Mouse (Mus musculus): ENCODE data around the gene Gm4353. TPM values are rescaled to one million over a fixed set of nuclear protein-coding genes. Genes with fewer than 3 reads are reported as not detected.

Gm4353 gene
- total RNA-seq, 1 experiment = 4.2 TPM

- H3K36me3 ChIP-seq (ENCODE audit: control insufficient read depth, insufficient read depth, low read length, poor library complexity, severe bottlenecking) = no peaks in the 10 kb centered on the region
- H3K9me3 ChIP-seq (ENCODE audit: control insufficient read depth, insufficient read depth, low read depth, low read length) = no peaks in the 10 kb centered on the region
- DNase-seq (ENCODE audit: low read depth, low spot score) = no peak
- no peaks in the 10 kb centered on the region for H3K4me1 ChIP-seq (ENCODE audit: control insufficient read depth in 2 of 2, insufficient read depth in 2 of 2, low read length in 2 of 2, poor library complexity in 1 of 2)
- in situ Hi-C loops (cut with MboI; ENCODE audit: low sequenced_read_pairs in 2 of 2, unreplicated experiment in 2 of 2) = loop anchor here in 1 of 2 experiments (10.0 to 25.0 kb wide), 2 partner anchors 813 to 1126 kb away; no protein-coding TSS in a partner anchor
- TF ChIP-seq MAFK (IDR thresholded peaks at IDR 0.05; ENCODE audit: insufficient read depth, low read depth, low read length) (no peak), ZNF384 (IDR thresholded peaks at IDR 0.05; ENCODE audit: low read depth, low read length) (no peak), CHD2 (IDR thresholded peaks at IDR 0.05; ENCODE audit: low read depth, low read length) (no peak), ZC3H11A (IDR thresholded peaks at IDR 0.05; ENCODE audit: borderline replicate concordance, low read depth, low read length) (no peak), HCFC1 (IDR thresholded peaks at IDR 0.05; ENCODE audit: borderline replicate concordance, insufficient read depth, low read length) (no peak)
- H3K4me3 ChIP-seq (ENCODE audit: insufficient read depth in 1 of 2, low read depth in 1 of 2, low read length in 2 of 2, poor library complexity in 1 of 2, severe bottlenecking in 1 of 2) = no peak overlapping the region
- no peak overlapping the region for H3K27ac ChIP-seq (ENCODE audit: insufficient read depth, low read depth, low read length, poor library complexity, severe bottlenecking)
- no peak overlapping the region for H3K9ac ChIP-seq (ENCODE audit: insufficient read depth, low read depth, low read length, poor library complexity, severe bottlenecking)
These were observed 46.4 kb downstream of the Gm4353 start for GRCm38 (mm10) chr7:116038024-116038423.

DNA sequence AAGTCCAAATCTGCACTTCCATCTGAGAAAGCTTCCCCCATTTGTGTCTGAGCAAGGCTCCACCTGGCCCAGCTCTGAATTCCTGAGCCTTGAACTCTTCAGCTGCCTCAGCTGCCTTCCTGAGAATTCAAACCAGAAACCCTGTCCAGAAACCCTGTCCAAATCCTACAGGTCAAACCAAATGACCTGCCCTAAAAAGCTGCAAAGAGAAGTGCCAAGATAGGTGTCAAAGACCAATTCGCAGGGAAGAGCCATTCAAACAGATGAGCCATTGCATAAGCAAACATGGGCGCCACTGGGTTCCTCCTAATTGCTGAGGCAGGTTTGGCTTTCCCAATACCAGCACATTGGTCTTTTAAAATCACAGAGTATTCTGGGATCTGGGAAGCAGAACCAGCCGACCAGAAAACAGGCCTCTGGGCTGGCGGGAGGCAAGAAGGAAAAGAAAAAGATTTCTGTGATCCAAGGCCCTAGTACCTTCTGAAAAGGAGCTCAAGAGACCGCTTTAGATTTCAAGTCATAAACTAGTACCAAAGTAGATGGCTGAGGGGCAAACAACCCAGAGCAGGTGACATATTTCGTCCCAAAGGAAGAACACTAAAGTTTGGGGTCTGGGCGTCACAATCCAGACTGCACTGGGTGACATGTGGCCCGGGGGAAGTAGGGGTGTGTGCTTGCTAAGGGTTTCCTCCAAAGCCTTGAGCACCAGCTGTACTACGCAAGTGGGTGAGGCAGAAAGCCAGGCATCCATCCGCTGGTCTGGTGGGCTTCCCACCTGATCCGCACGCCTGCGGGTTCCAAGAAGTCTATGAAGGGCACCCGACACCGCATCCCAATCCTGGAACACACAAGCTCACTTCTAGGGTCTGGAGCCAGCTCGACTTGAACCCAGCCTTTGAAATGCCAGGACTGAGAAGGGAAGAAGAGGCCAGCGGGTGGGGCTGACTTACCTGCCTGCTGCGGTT, 47.6 kb downstream of the Gm4353 start:
- TF ChIP-seq CHD2 (IDR thresholded peaks at IDR 0.05; ENCODE audit: low read depth, low read length) (no peak), MAFK (IDR thresholded peaks at IDR 0.05; ENCODE audit: insufficient read depth, low read depth, low read length) (no peak), ZC3H11A (IDR thresholded peaks at IDR 0.05; ENCODE audit: borderline replicate concordance, low read depth, low read length) (no peak)
- H3K4me3 ChIP-seq (ENCODE audit: insufficient read depth in 1 of 2, low read depth in 1 of 2, low read length in 2 of 2, poor library complexity in 1 of 2, severe bottlenecking in 1 of 2) = no peak overlapping the region
- H3K4me1 ChIP-seq (ENCODE audit: control insufficient read depth in 2 of 2, insufficient read depth in 2 of 2, low read length in 2 of 2, poor library complexity in 1 of 2) = 0 out of 4 replicates have a peak, but pooled peaks cover 0 to 2% of the 10 kb centered on the region in 2 experiments
- no peak overlapping the region for H3K9ac ChIP-seq (ENCODE audit: insufficient read depth, low read depth, low read length, poor library complexity, severe bottlenecking)
- no peaks in the 10 kb centered on the region for H3K36me3 ChIP-seq (ENCODE audit: control insufficient read depth, insufficient read depth, low read length, poor library complexity, severe bottlenecking)
- no peaks in the 10 kb centered on the region for H3K9me3 ChIP-seq (ENCODE audit: control insufficient read depth, insufficient read depth, low read depth, low read length)
- no peak for DNase-seq (ENCODE audit: low read depth, low spot score)
- H3K27ac ChIP-seq (ENCODE audit: insufficient read depth, low read depth, low read length, poor library complexity, severe bottlenecking) = no peak overlapping the region
- in situ Hi-C loops (cut with MboI; ENCODE audit: low sequenced_read_pairs in 2 of 2, unreplicated experiment in 2 of 2) = loop anchor here in 1 of 2 experiments (10.0 to 25.0 kb wide), 2 partner anchors 812 to 1125 kb away; no protein-coding TSS in a partner anchor

DNA sequence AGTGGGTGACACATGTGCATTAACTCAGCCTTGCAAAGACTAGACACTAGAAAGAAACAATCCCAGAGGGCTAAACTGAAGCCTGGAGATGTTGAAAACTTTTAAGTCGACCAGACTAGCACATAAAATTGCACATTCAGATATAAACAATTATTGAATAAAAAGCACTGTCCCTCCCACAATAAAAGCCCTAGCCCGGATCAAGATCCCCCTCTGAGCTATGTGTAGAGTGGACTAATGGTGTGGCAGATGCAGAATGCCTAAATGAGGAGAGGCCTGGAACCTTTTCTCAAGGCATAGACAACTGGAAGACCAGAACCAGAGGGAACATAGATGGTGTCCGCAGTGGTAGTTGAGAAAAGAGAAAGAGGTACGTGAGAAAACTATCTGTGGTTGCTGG, 48.9 kb downstream of the Gm4353 start:
- peaks cover 0 to 7% of the 10 kb centered on the region in 2 experiments; a peak in 1 of 4 replicates for H3K4me1 ChIP-seq (ENCODE audit: control insufficient read depth in 2 of 2, insufficient read depth in 2 of 2, low read length in 2 of 2, poor library complexity in 1 of 2)
- H3K36me3 ChIP-seq (ENCODE audit: control insufficient read depth, insufficient read depth, low read length, poor library complexity, severe bottlenecking) = no peaks in the 10 kb centered on the region
- H3K9ac ChIP-seq (ENCODE audit: insufficient read depth, low read depth, low read length, poor library complexity, severe bottlenecking) = no peak overlapping the region
- no peak overlapping the region for H3K4me3 ChIP-seq (ENCODE audit: insufficient read depth in 1 of 2, low read depth in 1 of 2, low read length in 2 of 2, poor library complexity in 1 of 2, severe bottlenecking in 1 of 2)
- TF ChIP-seq CHD2 (IDR thresholded peaks at IDR 0.05; ENCODE audit: low read depth, low read length) (no peak), MAFK (IDR thresholded peaks at IDR 0.05; ENCODE audit: insufficient read depth, low read depth, low read length) (no peak), ZNF384 (IDR thresholded peaks at IDR 0.05; ENCODE audit: low read depth, low read length) (no peak), ZC3H11A (IDR thresholded peaks at IDR 0.05; ENCODE audit: borderline replicate concordance, low read depth, low read length) (no peak)
- no peak overlapping the region for H3K27ac ChIP-seq (ENCODE audit: insufficient read depth, low read depth, low read length, poor library complexity, severe bottlenecking)
- DNase-seq (ENCODE audit: low read depth, low spot score) = no peak
- H3K9me3 ChIP-seq (ENCODE audit: control insufficient read depth, insufficient read depth, low read depth, low read length) = no peaks in the 10 kb centered on the region
- in situ Hi-C loops (cut with MboI; ENCODE audit: low sequenced_read_pairs in 2 of 2, unreplicated experiment in 2 of 2) = loop anchor here in 1 of 2 experiments (10.0 to 25.0 kb wide), 2 partner anchors 811 to 1123 kb away; no protein-coding TSS in a partner anchor

DNA sequence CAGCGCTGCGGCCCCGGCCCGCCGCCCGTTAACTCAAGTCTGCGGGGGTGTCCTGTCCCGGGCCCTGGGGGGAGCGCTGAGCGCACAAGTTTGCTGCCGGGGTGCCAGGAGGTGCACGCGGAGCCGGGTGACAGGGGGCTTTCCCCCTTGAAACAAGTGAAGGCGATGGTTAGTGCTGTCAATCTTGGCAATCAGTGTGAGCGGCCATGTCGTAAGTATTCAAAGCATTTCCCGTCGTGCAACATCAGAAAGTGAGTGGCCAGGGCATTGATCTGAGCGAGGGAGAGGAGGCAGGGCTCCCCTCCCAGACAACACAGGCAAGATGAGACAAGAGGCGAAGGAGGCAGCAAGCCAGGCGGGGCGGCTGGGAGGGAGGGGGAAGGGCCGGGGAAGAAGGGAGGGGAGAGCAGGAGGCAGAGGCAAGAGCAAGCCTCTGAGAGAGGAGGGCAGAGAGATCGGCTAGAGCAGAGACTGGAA, 50.1 kb downstream of the Gm4353 start:
- in situ Hi-C loops (cut with MboI; ENCODE audit: low sequenced_read_pairs in 2 of 2, unreplicated experiment in 2 of 2) = loop anchor here in 1 of 2 experiments (10.0 to 25.0 kb wide), 2 partner anchors 810 to 1122 kb away; no protein-coding TSS in a partner anchor
- Histone ChIP-seq H3K27ac (ENCODE audit: insufficient read depth, low read depth, low read length, poor library complexity, severe bottlenecking) (no peak overlapping the region), H3K4me1 (ENCODE audit: control insufficient read depth in 2 of 2, insufficient read depth in 2 of 2, low read length in 2 of 2, poor library complexity in 1 of 2) (peaks cover 0 to 7% of the 10 kb centered on the region in 2 experiments; a peak in 1 of 4 replicates), H3K9me3 (ENCODE audit: control insufficient read depth, insufficient read depth, low read depth, low read length) (no peaks in the 10 kb centered on the region), H3K4me3 (ENCODE audit: insufficient read depth in 1 of 2, low read depth in 1 of 2, low read length in 2 of 2, poor library complexity in 1 of 2, severe bottlenecking in 1 of 2) (peak overlapping the region; percentile 65 to 67), H3K36me3 (ENCODE audit: control insufficient read depth, insufficient read depth, low read length, poor library complexity, severe bottlenecking) (no peaks in the 10 kb centered on the region), H3K9ac (ENCODE audit: insufficient read depth, low read depth, low read length, poor library complexity, severe bottlenecking) (no peak overlapping the region)
- peak; percentile 59 for DNase-seq (ENCODE audit: low read depth, low spot score)
- TF ChIP-seq MAFK (IDR thresholded peaks at IDR 0.05; ENCODE audit: insufficient read depth, low read depth, low read length) (no peak), ZC3H11A (IDR thresholded peaks at IDR 0.05; ENCODE audit: borderline replicate concordance, low read depth, low read length) (no peak), HCFC1 (IDR thresholded peaks at IDR 0.05; ENCODE audit: borderline replicate concordance, insufficient read depth, low read length) (no peak), CHD2 (IDR thresholded peaks at IDR 0.05; ENCODE audit: low read depth, low read length) (no peak), ZNF384 (IDR thresholded peaks at IDR 0.05; ENCODE audit: low read depth, low read length) (no peak)

Data from ES-E14 (cell line).